Mouse (Mus musculus) midbrain, postnatal 0 days (tissue): ENCODE results near the gene Ccdc85a. TPM values are rescaled to one million over a fixed set of nuclear protein-coding genes. Genes with fewer than 3 reads are reported as not detected.

Experiments
- ATAC-seq: fragments of 200-750 bp; cut with Nextera tagmentation; 2 replicates; pipeline ENCODE4 v1.8.0; 2017; ENCODE audit warnings: moderate number of reproducible peaks, mild to moderate bottlenecking, moderate TSS enrichment, moderate library complexity; ENCODE audit not compliant: low FRiP score
- DNase-seq: peaks from one replicate; pipeline ENCODE4 v3.0.0-alpha.2; 2015; ENCODE audit warnings: low spot score
- H3K27ac ChIP-seq: fragments of 300-500 bp; sonication (generic); 2 replicates; pipeline ENCODE4 v1.5.1; 2014; ENCODE audit warnings: low read depth, mild to moderate bottlenecking, low read length, mixed read lengths
- H3K27me3 ChIP-seq: fragments of 300-500 bp; sonication (generic); 2 replicates; pipeline ENCODE4 v1.6.1; 2014; ENCODE audit warnings: low read length, control low read depth, mixed read lengths; ENCODE audit not compliant: insufficient read depth
- H3K36me3 ChIP-seq: fragments of 300-500 bp; sonication (generic); 2 replicates; pipeline ENCODE4 v1.6.1; 2014; ENCODE audit warnings: low read length, control low read depth, mixed read lengths; ENCODE audit not compliant: insufficient read depth
- H3K4me1 ChIP-seq: fragments of 300-500 bp; sonication (generic); 2 replicates; pipeline ENCODE4 v1.6.1; 2014; ENCODE audit warnings: mild to moderate bottlenecking, control low read depth, antibody characterized with exemption, low read length, mixed read lengths; ENCODE audit not compliant: insufficient read depth
- H3K4me2 ChIP-seq: fragments of 300-500 bp; sonication (generic); 2 replicates; pipeline ENCODE4 v1.6.1; 2014; ENCODE audit warnings: low read depth, mild to moderate bottlenecking, low read length, mixed read lengths; ENCODE audit not compliant: poor library complexity, severe bottlenecking
- H3K4me3 ChIP-seq: fragments of 300-500 bp; sonication (generic); 2 replicates; pipeline ENCODE4 v1.5.1; 2014; ENCODE audit warnings: low read depth, mild to moderate bottlenecking, low read length, moderate library complexity
- H3K9ac ChIP-seq: fragments of 300-500 bp; sonication (generic); replicated peaks from 2 replicates; pipeline ENCODE4 v1.6.1; 2014; ENCODE audit warnings: mild to moderate bottlenecking, low read length, moderate library complexity, mixed read lengths; ENCODE audit not compliant: poor library complexity, severe bottlenecking
- H3K9me3 ChIP-seq: fragments of 300-500 bp; sonication (generic); 2 replicates; pipeline ENCODE4 v1.6.1; 2016; ENCODE audit warnings: low read length, control low read depth
- CTCF ChIP-seq: IDR thresholded peaks from 2 replicates; pipeline ENCODE4 v1.5.1; 2016; ENCODE audit warnings: antibody characterized with exemption, mild to moderate bottlenecking
- WGBS: fragments of 180-500 bp; shearing (Covaris S2); extraction: QIAGEN DNeasy Blood & Tissue Kit; methylation state at CpG from one replicate; pipeline ENCODE4 v1.1.7; 2014; 5-methylcytosine and 5-hydroxymethylcytosine counted together
- polyA plus RNA-seq: library from polyadenylated mRNA; unstranded; fragments of >200 nt; fragmentation: Nextera tagmentation; extraction: Ambion mirVana; gene quantifications from 2 replicates; pipeline ENCODE4 v1.2.1, GENCODE M21; 2015
- total RNA-seq: library from RNA; depleted of rRNA; stranded (reverse); fragments of >200 nt; gene quantifications from 2 replicates; pipeline ENCODE4 v1.2.3, GENCODE M21; 2014

The Ccdc85a gene
- total and polyA plus RNA-seq, 2 experiments from 2014 or later = 43.1 to 63.8 TPM

DNA sequence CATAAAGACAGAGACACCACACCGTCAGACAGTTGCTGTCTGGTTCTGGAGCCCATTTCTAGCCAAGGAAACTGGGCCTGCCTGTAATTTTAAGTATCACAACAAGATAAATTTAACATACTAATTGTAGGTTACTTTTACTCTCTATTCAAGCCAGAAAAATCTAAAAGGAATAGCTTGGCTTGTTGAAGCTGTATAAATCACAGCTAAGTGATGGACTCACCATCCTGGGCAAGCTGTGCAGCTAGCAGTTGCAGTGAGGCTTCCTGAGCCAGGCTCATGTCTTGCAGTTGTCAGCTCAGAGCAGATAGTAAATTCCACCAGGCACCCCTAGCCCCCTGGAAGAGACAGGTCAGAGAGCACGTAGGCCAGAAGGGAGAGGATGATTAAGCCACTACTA lies 50.8 kb downstream of the Ccdc85a start:
- H3K9ac ChIP-seq = no peak overlapping the region
- H3K27ac ChIP-seq = no peak overlapping the region
- 88% methylated on average over 2 of the region's 2 CpGs for WGBS
- H3K9me3 ChIP-seq = no peaks in the 10 kb centered on the region
- H3K4me1 ChIP-seq = no peaks in the 10 kb centered on the region
- ATAC-seq = no peak
- no peak for TF ChIP-seq CTCF
- H3K27me3 ChIP-seq = no peaks in the 10 kb centered on the region
- H3K36me3 ChIP-seq = no peaks in the 10 kb centered on the region
- H3K4me2 ChIP-seq = no peak overlapping the region
- no peak overlapping the region for H3K4me3 ChIP-seq
- no peak for DNase-seq

DNA sequence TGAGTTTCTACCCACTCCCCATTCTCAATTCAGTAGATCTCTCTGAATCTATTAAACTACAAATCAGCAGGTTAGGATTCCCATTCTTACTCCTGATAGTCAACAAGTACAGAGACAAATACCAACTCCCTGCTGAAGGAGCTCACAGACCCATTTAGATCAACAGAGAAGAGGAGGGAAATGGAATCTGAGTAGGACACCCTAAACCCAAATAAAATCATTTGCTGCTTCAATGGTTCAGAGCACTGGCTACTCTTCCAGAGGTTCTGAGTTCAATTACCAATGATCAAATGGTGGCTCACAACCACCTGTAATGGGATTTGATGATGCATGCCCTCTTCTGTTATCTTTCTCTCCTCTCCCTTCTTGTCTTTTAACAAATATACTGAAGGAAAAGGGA lies 82.9 kb downstream of the Ccdc85a start:
- Histone ChIP-seq H3K27ac (no peak overlapping the region), H3K9ac (no peak overlapping the region), H3K27me3 (no peaks in the 10 kb centered on the region), H3K9me3 (no peaks in the 10 kb centered on the region), H3K36me3 (no peaks in the 10 kb centered on the region), H3K4me2 (no peak overlapping the region), H3K4me3 (no peak overlapping the region), H3K4me1 (no peaks in the 10 kb centered on the region)
- TF ChIP-seq CTCF = no peak
- no peak for DNase-seq
- no peak for ATAC-seq

DNA sequence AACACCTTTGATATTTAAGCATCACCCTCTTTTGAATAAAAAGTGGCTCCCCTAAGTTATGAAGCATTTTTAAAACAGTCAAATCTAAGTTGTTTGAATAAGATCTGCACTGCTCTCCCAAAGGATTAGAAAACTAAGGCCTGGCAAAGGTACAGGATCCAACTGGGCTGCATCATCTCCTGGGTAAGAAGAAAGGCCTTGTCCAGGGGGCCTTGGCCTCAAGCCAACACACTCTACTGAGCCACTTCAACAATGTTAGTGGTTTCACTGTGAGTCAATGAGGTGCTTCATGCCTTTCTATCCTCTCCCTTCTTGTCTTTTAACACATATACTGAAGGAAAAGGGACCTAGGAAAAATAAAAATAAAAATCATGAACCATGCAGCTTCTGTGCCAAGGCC lies 87.1 kb downstream of the Ccdc85a start:
- Histone ChIP-seq H3K36me3 (no peaks in the 10 kb centered on the region), H3K9me3 (no peaks in the 10 kb centered on the region), H3K4me1 (no peaks in the 10 kb centered on the region), H3K4me3 (no peak overlapping the region), H3K27ac (no peak overlapping the region), H3K27me3 (no peaks in the 10 kb centered on the region), H3K9ac (no peak overlapping the region), H3K4me2 (no peak overlapping the region)
- TF ChIP-seq CTCF = no peak
- peak; percentile 12 for DNase-seq
- no peak for ATAC-seq

- Histone ChIP-seq H3K4me2 (no peak overlapping the region), H3K36me3 (no peaks in the 10 kb centered on the region), H3K9me3 (no peaks in the 10 kb centered on the region), H3K4me3 (no peak overlapping the region), H3K27me3 (no peaks in the 10 kb centered on the region), H3K9ac (no peak overlapping the region), H3K27ac (no peak overlapping the region), H3K4me1 (no peaks in the 10 kb centered on the region)
- DNase-seq (no peak), ATAC-seq (no peak)
- TF ChIP-seq CTCF = no peak
Observed at GRCm38 (mm10) chr11:28493362-28493761, 90.8 kb downstream of the Ccdc85a start.

DNA sequence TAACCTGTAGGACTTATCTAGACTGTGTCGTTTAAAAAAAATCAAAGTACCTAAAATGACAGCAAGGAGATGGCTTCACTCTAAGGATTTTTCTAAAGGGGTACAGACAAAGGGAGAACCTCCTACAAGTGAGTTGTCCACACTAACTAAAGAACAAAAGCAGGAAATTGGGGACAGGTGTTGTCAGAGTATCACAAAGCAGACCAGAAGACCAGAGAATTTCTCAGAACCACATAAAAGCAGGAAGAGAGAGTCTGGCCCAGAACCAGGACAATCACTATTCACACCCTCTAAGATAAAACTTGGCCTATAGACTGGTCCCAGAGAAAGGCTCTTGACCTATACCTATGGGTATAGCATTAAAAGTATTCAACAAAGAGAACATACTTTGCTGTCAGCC lies 92.8 kb downstream of the Ccdc85a start:
- Histone ChIP-seq H3K36me3 (no peaks in the 10 kb centered on the region), H3K27ac (no peak overlapping the region), H3K4me3 (no peak overlapping the region), H3K27me3 (no peaks in the 10 kb centered on the region), H3K4me1 (no peaks in the 10 kb centered on the region), H3K9ac (no peak overlapping the region), H3K9me3 (no peaks in the 10 kb centered on the region), H3K4me2 (no peak overlapping the region)
- 87% methylated on average over 1 of the region's 1 CpGs for WGBS
- no peak for TF ChIP-seq CTCF
- no peak for ATAC-seq
- DNase-seq = no peak

GRCm38 (mm10) chr11:28484083-28484729 lies 99.9 kb downstream of the Ccdc85a start:
- no peak overlapping the region for H3K9ac ChIP-seq
- peak overlapping the region; percentile 69 for H3K27ac ChIP-seq
- WGBS = 8% methylated on average over 4 of the region's 4 CpGs
- no peaks in the 10 kb centered on the region for H3K9me3 ChIP-seq
- H3K27me3 ChIP-seq = no peaks in the 10 kb centered on the region
- H3K4me3 ChIP-seq = no peak overlapping the region
- ATAC-seq (peak; percentile 78), DNase-seq (peak; percentile 19)
- no peak overlapping the region for H3K4me2 ChIP-seq
- peaks cover 5% of the 10 kb centered on the region for H3K4me1 ChIP-seq
- no peaks in the 10 kb centered on the region for H3K36me3 ChIP-seq
- TF ChIP-seq CTCF = no peak
